Mouse (Mus musculus): Measurements from ENCODE around the gene Mia2. TPM values are rescaled to one million over a fixed set of nuclear protein-coding genes. Genes with fewer than 3 reads are reported as not detected.

Mia2 gene
- polyA plus RNA-seq, 1 experiment from 2014 or later: 103 TPM

GRCm38 (mm10) chr12:59093543-59093942, 2.1 kb upstream of the Mia2 start:
- CTCF ChIA-PET: no interaction called here

GRCm38 (mm10) chr12:59104771-59105170, 9.2 kb downstream of the Mia2 start:
- ChIA-PET POLR2A (no interaction called here), CTCF (no interaction called here)
- in situ Hi-C loops (cut with MboI; ENCODE audit: low pct_unique_long_range_greater_than_20kb): no loop called here
- no peaks in the 10 kb centered on the region for H3K27me3 ChIP-seq
- no peak for TF ChIP-seq CTCF (IDR thresholded peaks at IDR 0.05)
- no peak for ATAC-seq
- no peak for DNase-seq (ENCODE audit: low read depth, low spot score)

More at GRCm38 (mm10) chr12:59093543-59093942, 2.1 kb upstream of the Mia2 start:
- TF ChIP-seq CTCF (IDR thresholded peaks at IDR 0.05): no peak
- in situ Hi-C loops (cut with MboI; ENCODE audit: low pct_unique_long_range_greater_than_20kb): no loop called here
- DNase-seq (ENCODE audit: low read depth, low spot score) (no peak), ATAC-seq (no peak)
- POLR2A ChIA-PET: no interaction called here
- no peaks in the 10 kb centered on the region for H3K27me3 ChIP-seq

DNA sequence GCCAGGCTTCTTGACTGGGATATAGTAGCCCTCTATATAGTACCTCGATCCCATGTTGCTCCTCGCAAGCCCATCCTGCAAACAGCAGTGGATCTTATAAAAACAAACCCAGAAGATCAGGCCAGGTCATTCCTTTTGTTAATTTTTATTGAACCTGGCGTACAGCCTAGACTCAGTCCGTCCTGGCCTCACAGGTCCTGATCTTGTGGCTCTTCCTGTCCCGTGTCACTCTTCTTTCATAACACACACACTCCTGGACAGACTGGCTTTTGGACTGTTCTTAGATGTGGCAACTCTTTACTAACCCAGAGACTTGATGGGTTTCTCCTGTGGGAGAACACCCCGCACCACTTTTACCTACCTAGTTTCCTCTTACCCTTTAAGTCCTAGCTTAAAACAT, 10.3 kb downstream of the Mia2 start:
- no peak for TF ChIP-seq CTCF (IDR thresholded peaks at IDR 0.05)
- ChIA-PET CTCF (interaction anchor here (1.5 kb wide), 1 partner anchor 14 kb away, joined by 3 read pairs; no protein-coding TSS in a partner anchor), POLR2A (no interaction called here)
- no peak for DNase-seq (ENCODE audit: low read depth, low spot score)
- ATAC-seq: no peak
- no peaks in the 10 kb centered on the region for H3K27me3 ChIP-seq
- in situ Hi-C loops (cut with MboI; ENCODE audit: low pct_unique_long_range_greater_than_20kb): no loop called here

GRCm38 (mm10) chr12:59106491-59106890, 10.9 kb downstream of the Mia2 start:
- ATAC-seq: no peak
- ChIA-PET POLR2A (no interaction called here), CTCF (interaction anchor here (1.5 kb wide), 1 partner anchor 13 kb away, joined by 3 read pairs; no protein-coding TSS in a partner anchor)
- in situ Hi-C loops (cut with MboI; ENCODE audit: low pct_unique_long_range_greater_than_20kb): no loop called here
- DNase-seq (ENCODE audit: low read depth, low spot score): no peak
- no peak for TF ChIP-seq CTCF (IDR thresholded peaks at IDR 0.05)
- H3K27me3 ChIP-seq: no peaks in the 10 kb centered on the region

DNA sequence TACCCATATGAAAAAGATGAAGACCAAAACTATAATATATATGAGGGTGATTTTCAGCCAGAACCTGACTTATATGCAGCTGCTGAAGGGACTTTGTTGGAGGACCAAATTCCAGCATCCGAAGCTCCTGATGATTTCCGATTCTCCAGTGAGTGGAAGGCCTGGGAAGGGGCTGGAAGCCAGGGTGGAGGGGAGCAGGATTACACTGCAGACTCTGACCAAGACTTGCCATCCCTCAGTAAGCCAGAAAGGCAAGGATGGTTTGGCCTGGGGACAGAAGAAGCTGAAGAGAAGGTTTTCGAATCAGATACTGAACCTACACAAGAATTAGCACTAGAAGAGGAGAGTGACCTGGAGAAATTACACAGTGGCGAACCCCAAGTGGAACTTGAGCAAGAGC, 12.3 kb downstream of the Mia2 start:
- TF ChIP-seq CTCF (IDR thresholded peaks at IDR 0.05): no peak
- DNase-seq (ENCODE audit: low read depth, low spot score) (no peak), ATAC-seq (no peak)
- H3K27me3 ChIP-seq: no peaks in the 10 kb centered on the region
- ChIA-PET CTCF (no interaction called here), POLR2A (no interaction called here)
- in situ Hi-C loops (cut with MboI; ENCODE audit: low pct_unique_long_range_greater_than_20kb): no loop called here

- no peak for TF ChIP-seq CTCF (IDR thresholded peaks at IDR 0.05)
- CTCF ChIA-PET: no interaction called here
- no peaks in the 10 kb centered on the region for H3K27me3 ChIP-seq
- DNase-seq (ENCODE audit: low read depth, low spot score): no peak
- ATAC-seq: no peak
- in situ Hi-C loops (cut with MboI; ENCODE audit: low pct_unique_long_range_greater_than_20kb): no loop called here
- POLR2A ChIA-PET: no interaction called here
Observed at GRCm38 (mm10) chr12:59117184-59117583, 21.6 kb downstream of the Mia2 start.

DNA sequence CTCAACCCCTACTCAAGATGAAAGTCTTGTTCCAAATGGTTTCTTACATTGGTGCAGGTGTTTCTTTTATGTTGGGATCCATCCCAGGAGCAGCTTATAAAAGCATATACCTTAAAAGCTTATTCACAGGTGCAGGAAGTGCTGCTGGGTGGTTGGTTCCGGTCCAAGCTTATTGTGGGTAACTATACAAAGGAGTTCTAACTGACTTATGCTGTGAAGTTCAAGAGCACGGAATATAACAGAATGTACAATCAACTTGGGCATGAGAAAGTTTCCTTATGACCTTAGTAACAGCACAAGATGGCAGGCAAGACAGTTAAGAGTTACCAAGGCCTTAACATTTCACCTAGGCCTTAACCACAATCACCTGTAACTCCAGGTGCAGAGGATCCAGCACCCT, 29.8 kb downstream of the Mia2 start:
- POLR2A ChIA-PET: no interaction called here
- DNase-seq (ENCODE audit: low read depth, low spot score): no peak
- TF ChIP-seq CTCF (IDR thresholded peaks at IDR 0.05): no peak
- CTCF ChIA-PET: no interaction called here
- no peak for ATAC-seq
- no peaks in the 10 kb centered on the region for H3K27me3 ChIP-seq
- in situ Hi-C loops (cut with MboI; ENCODE audit: low pct_unique_long_range_greater_than_20kb): no loop called here

DNA sequence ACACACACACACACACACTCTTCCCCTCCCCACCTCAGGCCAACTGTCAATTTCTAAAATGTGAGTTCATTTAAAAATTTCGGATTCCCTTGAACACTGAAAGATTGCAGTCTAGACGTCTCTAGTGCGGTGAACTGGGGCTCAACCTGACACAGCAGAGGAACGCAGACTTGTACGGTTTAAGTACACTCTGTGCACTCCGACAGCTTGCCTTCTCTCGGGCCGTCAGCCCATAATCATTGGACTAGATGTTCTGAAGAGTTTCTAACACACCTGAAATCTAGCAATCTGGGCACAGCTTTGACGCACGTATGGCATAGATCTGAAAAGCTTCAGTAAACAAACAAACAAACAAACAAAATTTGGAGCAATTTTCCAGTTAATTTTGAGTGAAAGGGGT, 32.9 kb downstream of the Mia2 start:
- ATAC-seq: no peak
- POLR2A ChIA-PET: interaction anchor here (1.3 kb wide), 1 partner anchor 33 kb away, joined by 3 read pairs; the partner anchor contains the start of gene Mia2
- in situ Hi-C loops (cut with MboI; ENCODE audit: low pct_unique_long_range_greater_than_20kb): no loop called here
- H3K27me3 ChIP-seq: no peaks in the 10 kb centered on the region
- no peak for DNase-seq (ENCODE audit: low read depth, low spot score)
- TF ChIP-seq CTCF (IDR thresholded peaks at IDR 0.05): no peak
- CTCF ChIA-PET: no interaction called here

GRCm38 (mm10) chr12:59129038-59129437, 33.4 kb downstream of the Mia2 start:
- in situ Hi-C loops (cut with MboI; ENCODE audit: low pct_unique_long_range_greater_than_20kb): no loop called here
- no peak for TF ChIP-seq CTCF (IDR thresholded peaks at IDR 0.05)
- no peak for ATAC-seq
- POLR2A ChIA-PET: interaction anchor here (0.7 to 1.3 kb wide), 2 partner anchors 17 to 33 kb away, joined by 3 to 4 read pairs; partner anchors contain the start of gene Mia2
- H3K27me3 ChIP-seq: no peaks in the 10 kb centered on the region
- CTCF ChIA-PET: interaction anchor here (1.0 kb wide), 1 partner anchor 14 kb away, joined by 3 read pairs; no protein-coding TSS in a partner anchor
- no peak for DNase-seq (ENCODE audit: low read depth, low spot score)

- ChIA-PET CTCF (interaction anchor here (1.0 to 1.5 kb wide), 2 partner anchors 14 to 63 kb away, joined by 3 read pairs; partner anchors contain the start of gene Pnn), POLR2A (interaction anchor here (0.7 to 1.3 kb wide), 2 partner anchors 18 to 34 kb away, joined by 3 to 4 read pairs; partner anchors contain the start of gene Mia2)
- in situ Hi-C loops (cut with MboI; ENCODE audit: low pct_unique_long_range_greater_than_20kb): no loop called here
- TF ChIP-seq CTCF (IDR thresholded peaks at IDR 0.05): no peak
- no peak for DNase-seq (ENCODE audit: low read depth, low spot score)
- H3K27me3 ChIP-seq: no peaks in the 10 kb centered on the region
- no peak for ATAC-seq
Observed at GRCm38 (mm10) chr12:59129592-59129991, 34.0 kb downstream of the Mia2 start.

- no peak for DNase-seq (ENCODE audit: low read depth, low spot score)
- in situ Hi-C loops (cut with MboI; ENCODE audit: low pct_unique_long_range_greater_than_20kb): loop anchor here (5.0 kb wide), 1 partner anchor 73 kb away; no protein-coding TSS in a partner anchor
- POLR2A ChIA-PET: no interaction called here
- no peaks in the 10 kb centered on the region for H3K27me3 ChIP-seq
- ATAC-seq: no peak
- no peak for TF ChIP-seq CTCF (IDR thresholded peaks at IDR 0.05)
- CTCF ChIA-PET: interaction anchor here (1.5 kb wide), 1 partner anchor 64 kb away, joined by 3 read pairs; the partner anchor contains the start of gene Pnn
Observed at GRCm38 (mm10) chr12:59130249-59130648, 34.6 kb downstream of the Mia2 start.

All from Patski (cell line).